Mouse (Mus musculus) frontal cortex, postnatal 14 days (tissue): ENCODE results near the gene Actr3b.
"Not testable (repeated sequence)": the region's sequence is repeated elsewhere in the genome, so short reads cannot be mapped to it uniquely, and the experiment has no call there.

Source experiments
- DNase-seq, 2 experiments: peaks; one replicate each; pipeline ENCODE4 v3.0.0; 2022; ENCODE audit warnings: low spot score in 2 of 2

The Actr3b gene

DNA sequence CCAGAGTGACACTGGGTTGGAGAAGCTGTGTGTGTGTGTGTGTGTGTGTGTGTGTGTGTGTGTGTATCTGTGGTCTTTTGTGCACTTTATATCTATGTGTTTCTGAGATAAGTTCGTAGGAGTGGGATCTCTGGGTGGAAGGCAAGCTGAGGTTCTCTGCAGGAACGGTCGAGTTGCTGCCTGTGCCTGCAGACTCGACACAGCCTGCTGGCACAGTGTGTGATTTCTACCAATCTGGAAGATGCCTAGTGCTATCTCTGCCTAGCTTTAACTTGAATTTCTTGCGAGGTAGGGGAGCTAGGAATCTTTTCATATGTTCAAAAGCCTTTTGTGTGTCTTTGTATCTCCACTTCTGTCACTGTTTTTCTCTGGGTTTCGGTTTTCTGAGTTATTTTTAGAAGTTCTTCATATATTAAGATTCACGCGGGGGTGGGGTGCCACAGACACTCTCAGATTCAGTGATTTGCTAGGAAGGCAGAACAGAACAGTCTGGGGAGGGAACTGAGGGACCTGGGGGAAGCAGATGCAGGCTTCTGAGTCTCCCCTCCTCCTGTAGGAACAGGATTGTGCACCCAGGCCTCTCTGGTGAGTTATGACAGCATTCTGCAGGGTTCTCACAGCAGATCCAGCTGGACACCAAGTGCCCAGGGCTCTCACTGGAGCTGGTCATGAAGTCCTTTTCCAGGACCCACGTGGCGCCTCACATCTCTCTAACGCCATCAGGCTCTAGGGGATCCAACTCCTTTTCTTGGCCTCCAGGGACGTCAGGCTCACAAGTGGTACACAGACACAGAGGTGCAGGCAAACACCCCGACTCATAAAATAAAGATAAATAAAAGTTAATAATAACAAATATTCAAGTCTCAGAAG is 14.4 kb downstream of the Actr3b start:
- DNase-seq, result peak; percentile 53 to 60

DNA sequence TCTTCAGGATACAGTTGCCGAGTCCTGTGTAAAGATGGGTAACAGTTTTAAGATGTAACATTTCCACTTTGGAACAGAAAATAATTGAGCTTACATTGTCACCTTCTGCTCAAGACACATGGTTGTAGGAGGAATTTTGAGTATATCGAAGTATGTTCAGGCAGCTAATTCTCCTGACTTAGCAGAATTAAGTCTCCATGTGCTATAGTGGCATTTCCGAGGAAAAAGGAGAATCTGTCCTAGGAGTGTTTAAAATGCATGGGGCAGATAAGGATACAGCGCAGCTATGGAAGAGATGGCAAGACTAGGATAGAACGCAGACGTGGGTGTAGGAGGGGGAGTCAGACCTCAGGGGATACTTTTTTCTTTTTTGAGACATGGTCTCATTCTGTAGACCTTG is 31.8 kb downstream of the Actr3b start:
- DNase-seq, result no peak

- no peak for DNase-seq
These were observed 38.0 kb downstream of the Actr3b start for GRCm38 (mm10) chr5:25797776-25798175.

- no peak for DNase-seq
These were observed 41.1 kb downstream of the Actr3b start for GRCm38 (mm10) chr5:25800929-25801328.

- no peak for DNase-seq
These were observed 41.9 kb downstream of the Actr3b start for GRCm38 (mm10) chr5:25801744-25802143.

- no peak for DNase-seq
These were observed 44.8 kb downstream of the Actr3b start for GRCm38 (mm10) chr5:25804569-25804968.

GRCm38 (mm10) chr5:25812922-25813321 is 53.1 kb downstream of the Actr3b start:
- no peak for DNase-seq

GRCm38 (mm10) chr5:25829308-25830094 is 69.7 kb downstream of the Actr3b start:
- DNase-seq, result no peak

DNA sequence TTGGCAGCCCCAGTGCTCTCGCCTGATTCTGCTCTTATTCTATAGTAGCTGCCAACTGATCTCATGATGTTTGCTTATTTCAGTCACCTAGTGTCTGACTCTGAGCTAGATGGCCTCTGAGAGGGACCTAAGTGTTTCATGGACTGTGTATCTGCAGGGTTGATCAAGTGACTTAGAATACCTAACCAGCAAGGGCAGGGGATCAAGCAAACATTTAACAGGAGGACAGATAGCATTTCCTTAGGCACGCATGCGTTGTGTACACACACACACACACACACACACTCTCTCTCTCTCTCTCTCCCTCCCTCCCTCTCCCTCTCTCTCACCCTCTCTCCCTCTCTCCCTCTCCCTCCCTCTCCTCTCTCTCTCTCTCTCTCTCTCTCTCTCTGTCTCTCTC is 71.0 kb downstream of the Actr3b start:
- DNase-seq, result no peak

GRCm38 (mm10) chr5:25831624-25832023 is 71.8 kb downstream of the Actr3b start:
- peak; percentile 36 to 52 for DNase-seq

- DNase-seq, result no peak
These were observed 79.6 kb downstream of the Actr3b start for GRCm38 (mm10) chr5:25839400-25839799.

DNA sequence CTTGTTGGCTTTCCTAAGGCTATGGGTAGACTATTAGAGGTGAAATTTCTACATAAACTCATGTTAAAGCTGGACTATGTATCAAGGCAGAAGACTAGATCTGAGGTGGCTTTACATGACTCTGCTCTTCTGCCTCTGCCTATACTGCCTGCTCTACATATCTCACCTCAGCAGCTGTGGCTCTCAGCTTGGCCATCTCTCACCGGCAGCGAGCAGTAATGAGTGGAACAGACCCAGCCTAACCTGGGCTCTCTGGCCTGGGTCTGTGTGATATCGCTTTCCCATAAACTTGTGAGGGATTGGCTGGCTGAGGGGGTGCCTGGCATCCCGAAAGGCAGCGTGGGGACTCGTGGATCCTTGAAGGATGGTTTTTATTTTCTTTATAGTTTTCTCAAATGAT is 86.8 kb downstream of the Actr3b start:
- DNase-seq, result no peak

DNA sequence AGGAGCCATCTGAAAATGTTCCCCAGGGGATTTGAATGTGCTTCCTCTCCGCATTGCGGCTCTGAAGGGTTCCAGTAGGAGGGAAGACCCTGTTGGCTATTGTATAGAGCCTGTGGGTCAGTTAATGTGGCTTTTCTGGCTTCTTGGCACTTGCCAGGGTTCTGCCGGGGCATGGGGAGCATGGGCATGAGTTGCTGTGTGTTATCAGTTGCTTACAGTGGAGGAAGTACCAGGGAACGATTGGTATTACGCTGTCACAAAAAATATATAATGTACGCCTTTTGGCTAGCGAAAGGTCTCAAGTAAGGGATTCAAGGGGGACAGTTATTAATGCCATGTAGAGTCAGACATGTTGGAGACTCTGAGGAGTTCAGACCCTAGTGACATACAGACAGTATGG is 87.4 kb downstream of the Actr3b start:
- DNase-seq, result no peak

GRCm38 (mm10) chr5:25848058-25848457 is 88.3 kb downstream of the Actr3b start:
- DNase-seq, result peak; percentile 27 to 39

DNA sequence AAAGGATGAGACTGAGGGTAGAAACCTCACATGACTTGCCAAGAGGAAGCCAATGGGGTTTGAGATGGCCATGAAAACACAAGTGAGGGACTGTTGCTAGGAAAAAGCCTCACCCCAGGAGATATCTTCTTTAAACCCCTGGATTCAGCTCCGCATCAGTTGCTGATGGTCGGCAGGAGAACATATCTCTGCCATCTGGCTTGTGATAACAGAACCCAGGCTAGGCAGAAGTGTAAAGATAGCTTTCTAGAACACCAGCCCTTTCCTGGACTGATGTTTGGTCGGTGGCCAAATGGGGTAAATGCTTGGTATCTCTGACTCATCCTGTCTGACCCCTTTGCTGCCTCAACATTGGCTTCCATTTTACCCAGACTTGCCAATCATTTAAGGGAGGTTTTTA is 106.4 kb downstream of the Actr3b start:
- DNase-seq, result no peak

DNA sequence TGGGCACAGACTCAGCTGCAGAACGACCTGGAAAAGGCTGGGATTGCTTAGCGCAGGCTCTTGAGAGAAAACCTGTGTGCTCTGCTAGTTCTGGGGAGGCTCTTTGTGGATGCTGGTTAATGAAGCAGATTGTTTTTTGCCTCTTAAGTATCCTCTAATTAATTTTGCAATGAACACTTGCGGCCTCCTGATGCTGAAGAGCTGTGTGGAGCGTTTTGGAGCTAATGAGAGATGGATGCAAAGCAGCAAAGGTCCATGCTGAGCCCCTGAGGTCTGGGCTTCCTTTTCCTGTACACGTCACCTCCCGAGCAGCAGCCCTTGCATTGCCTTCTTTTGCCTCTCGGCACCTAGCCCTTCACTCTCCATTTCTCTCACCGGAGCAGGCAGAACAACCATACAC is 110.1 kb downstream of the Actr3b start:
- DNase-seq, result no peak

DNA sequence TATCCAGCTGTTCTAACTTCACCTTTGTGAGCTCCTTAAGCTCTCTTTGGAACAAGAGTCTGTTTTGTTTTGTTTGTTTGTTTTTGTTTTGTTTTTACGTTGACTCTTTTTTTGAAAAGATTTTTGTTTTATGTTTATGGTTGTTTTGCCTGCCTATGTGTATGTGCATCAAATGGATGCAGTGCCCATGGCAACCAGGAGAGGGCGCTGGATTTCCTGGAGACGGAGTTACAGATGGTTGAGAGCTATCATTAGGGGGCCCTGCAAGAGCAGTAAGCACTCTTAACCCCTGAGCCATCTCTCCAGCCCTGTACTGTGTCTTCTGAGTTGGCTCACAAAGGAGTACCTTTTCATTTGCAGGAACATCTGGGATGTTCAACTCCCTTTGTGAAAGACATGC is 110.8 kb downstream of the Actr3b start:
- no peak for DNase-seq

DNA sequence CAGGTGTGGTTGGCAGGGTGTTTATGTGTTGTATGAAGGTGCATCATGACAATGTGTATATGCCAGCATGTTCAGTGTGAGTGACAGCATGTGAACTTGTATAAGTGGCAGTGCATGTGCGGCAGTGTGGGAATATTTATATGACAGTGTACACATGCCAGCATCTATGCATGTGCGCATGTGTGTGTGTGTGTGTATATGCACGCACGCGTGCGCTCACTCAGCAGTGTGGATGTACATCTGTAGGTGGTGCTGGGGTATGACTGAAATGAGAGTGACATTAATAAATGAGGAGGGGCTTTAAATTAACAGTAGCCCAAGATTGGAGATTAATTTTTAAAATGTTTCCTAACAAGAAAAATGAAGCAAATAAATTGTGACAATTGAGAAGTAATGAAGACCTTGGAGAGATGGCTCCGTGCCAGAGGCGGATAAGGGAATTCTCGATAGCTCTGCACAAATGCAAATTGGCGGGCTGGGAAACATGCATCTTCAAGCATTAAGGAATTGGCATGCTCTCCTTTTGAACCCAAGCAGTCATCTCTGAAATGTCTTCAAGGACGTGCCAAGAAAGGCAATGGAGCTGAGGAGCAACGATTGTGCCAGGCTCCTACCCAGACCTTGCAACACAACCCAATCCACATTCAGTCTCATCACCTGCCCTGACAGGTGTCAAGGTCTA is 111.7 kb downstream of the Actr3b start:
- no peak for DNase-seq

DNA sequence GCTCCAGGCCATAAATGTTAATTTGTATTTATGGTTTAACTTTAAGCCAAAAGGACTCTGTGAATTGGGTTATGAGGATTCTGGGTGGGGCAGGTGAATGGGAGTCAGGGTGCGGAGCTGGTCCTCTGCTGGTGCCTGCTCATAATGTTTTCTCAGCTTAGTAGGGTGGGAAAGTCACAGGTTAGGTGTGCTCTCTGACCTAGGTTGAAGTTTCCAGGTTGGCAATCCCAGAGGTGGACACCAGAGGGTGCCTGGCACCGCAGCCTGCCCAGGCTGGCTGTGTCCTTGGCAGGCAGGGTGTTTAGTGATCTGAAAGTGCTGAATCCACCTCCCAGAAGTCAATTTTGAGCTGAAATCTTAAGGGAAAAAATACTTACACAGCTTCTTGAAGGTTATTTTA is 113.2 kb downstream of the Actr3b start:
- DNase-seq, result peak in 1 of 2 experiments; percentile 22

GRCm38 (mm10) chr5:25875927-25876326 is 116.1 kb downstream of the Actr3b start:
- DNase-seq, result not testable (repeated sequence)

DNA sequence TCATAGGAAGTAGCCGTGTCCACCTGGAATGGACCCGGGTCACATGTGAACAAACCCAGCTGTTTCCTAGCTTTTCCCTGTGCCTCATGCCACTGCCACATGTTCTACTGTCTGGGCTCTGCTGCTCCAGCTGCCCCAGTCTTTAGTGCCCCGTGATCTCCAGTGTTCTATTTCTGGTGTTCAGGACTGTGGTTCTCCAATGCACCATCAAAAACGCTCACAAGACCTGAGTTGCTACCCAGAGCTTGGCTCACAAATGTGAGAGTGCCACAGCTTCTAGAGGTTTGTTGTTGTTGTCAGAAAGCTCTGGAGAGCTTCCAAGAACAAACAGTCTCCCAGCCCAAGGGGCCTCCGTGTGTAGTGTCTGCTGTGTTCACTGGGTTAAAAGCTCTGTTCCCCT is 117.5 kb downstream of the Actr3b start:
- no peak for DNase-seq

DNA sequence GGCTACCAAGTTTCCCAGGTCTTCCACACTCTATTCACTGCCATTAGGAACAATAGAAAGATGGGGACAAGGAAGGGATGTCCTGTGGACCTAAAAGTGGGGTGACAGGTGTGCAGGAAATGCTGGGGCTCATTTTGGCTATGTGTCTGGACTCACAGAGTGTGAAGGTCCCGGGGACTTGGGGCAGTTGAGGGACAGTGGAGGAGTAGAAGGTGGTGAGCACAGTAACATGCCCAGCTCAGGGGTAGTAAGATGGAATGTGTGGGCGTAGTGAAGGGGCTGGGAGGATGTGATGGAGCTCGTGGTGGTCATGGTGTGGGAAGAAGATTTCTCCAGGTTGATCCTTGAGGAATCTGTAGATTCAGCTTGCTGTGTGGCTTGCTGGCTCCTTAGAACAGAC is 118.2 kb downstream of the Actr3b start:
- no peak for DNase-seq
